Mouse (Mus musculus) lung, embryonic 14.5 days (tissue): ENCODE measurements around the gene Klf7. TPM values are rescaled to one million over a fixed set of nuclear protein-coding genes. Genes with fewer than 3 reads are reported as not detected.
"Not testable (repeated sequence)": the region's sequence is repeated elsewhere in the genome, so short reads cannot be mapped to it uniquely, and the experiment has no call there.

ENCODE experiments used
- ATAC-seq: fragments of 200-750 bp; cut with Nextera tagmentation; 2 replicates; pipeline ENCODE4 v1.8.0; 2017; ENCODE audit warnings: mild to moderate bottlenecking, moderate TSS enrichment, moderate library complexity; ENCODE audit not compliant: insufficient read depth
- DNase-seq: peaks from one replicate; pipeline ENCODE4 v3.0.0-alpha.2; 2015
- H3K27ac ChIP-seq: fragments of 300-500 bp; sonication (generic); 2 replicates; pipeline ENCODE4 v1.5.1; 2014; ENCODE audit warnings: low read depth, mild to moderate bottlenecking, moderate library complexity
- H3K27me3 ChIP-seq: fragments of 300-500 bp; sonication (generic); 2 replicates; pipeline ENCODE4 v1.6.1; 2014; ENCODE audit warnings: low read length, control low read depth; ENCODE audit not compliant: insufficient read depth
- H3K36me3 ChIP-seq: fragments of 300-500 bp; sonication (generic); 2 replicates; pipeline ENCODE4 v1.6.1; 2014; ENCODE audit warnings: control low read depth; ENCODE audit not compliant: insufficient read depth
- H3K4me1 ChIP-seq: fragments of 300-500 bp; sonication (generic); 2 replicates; pipeline ENCODE4 v1.6.1; 2014; ENCODE audit warnings: antibody characterized with exemption, control low read depth; ENCODE audit not compliant: insufficient read depth
- H3K4me2 ChIP-seq: fragments of 300-500 bp; sonication (generic); 2 replicates; pipeline ENCODE4 v1.6.1; 2014; ENCODE audit warnings: mild to moderate bottlenecking
- H3K4me3 ChIP-seq: fragments of 300-500 bp; sonication (generic); 2 replicates; pipeline ENCODE4 v1.5.1; 2014; ENCODE audit warnings: low read depth, low read length
- H3K9ac ChIP-seq: fragments of 300-500 bp; sonication (generic); 2 replicates; pipeline ENCODE4 v1.6.1; 2014
- H3K9me3 ChIP-seq: fragments of 300-500 bp; sonication (generic); 2 replicates; pipeline ENCODE4 v1.6.1; 2016; ENCODE audit warnings: low read depth, low read length, control low read depth
- CTCF ChIP-seq: IDR thresholded peaks from 2 replicates; pipeline ENCODE4 v1.5.1; 2016; ENCODE audit warnings: antibody characterized with exemption, low read depth
- WGBS: fragments of 180-500 bp; shearing (Covaris S2); extraction: QIAGEN DNeasy Blood & Tissue Kit; methylation state at CpG from one replicate; pipeline ENCODE4 v1.1.7; 2014; 5-methylcytosine and 5-hydroxymethylcytosine counted together
- polyA plus RNA-seq: library from polyadenylated mRNA; unstranded; fragments of >200 nt; fragmentation: Nextera tagmentation; extraction: Ambion mirVana; gene quantifications from 2 replicates; pipeline ENCODE4 v1.2.1, GENCODE M21; 2014

Gene Klf7
- polyA plus RNA-seq, 1 experiment from 2014 or later: 17.7 TPM

- Histone ChIP-seq H3K9me3 (no peaks in the 10 kb centered on the region), H3K27me3 (no peaks in the 10 kb centered on the region), H3K4me2 (peak overlapping the region; percentile 88), H3K36me3 (no peaks in the 10 kb centered on the region), H3K4me1 (peaks cover 8% of the 10 kb centered on the region; the same call in 1 of the 2 replicates), H3K27ac (no peak overlapping the region), H3K4me3 (no peak overlapping the region), H3K9ac (no peak overlapping the region)
- 58% methylated on average over 11 of the region's 11 CpGs for WGBS
- DNase-seq (no peak), ATAC-seq (no peak)
- TF ChIP-seq CTCF: no peak
Observed at GRCm38 (mm10) chr1:64117478-64118284, 4.4 kb downstream of the Klf7 start.

- no peak for TF ChIP-seq CTCF
Observed at GRCm38 (mm10) chr1:64116746-64117455, 5.2 kb downstream of the Klf7 start.

GRCm38 (mm10) chr1:64114579-64114978 lies 7.5 kb downstream of the Klf7 start:
- ATAC-seq: no peak
- no peak overlapping the region for H3K4me3 ChIP-seq
- no peak for DNase-seq

More at GRCm38 (mm10) chr1:64116746-64117455, 5.2 kb downstream of the Klf7 start:
- Histone ChIP-seq H3K27me3 (no peaks in the 10 kb centered on the region), H3K4me2 (peak overlapping the region; percentile 88; the same call in 1 of the 2 replicates), H3K27ac (no peak overlapping the region), H3K36me3 (no peaks in the 10 kb centered on the region), H3K9ac (no peak overlapping the region), H3K4me1 (peaks cover 8% of the 10 kb centered on the region; the same call in 1 of the 2 replicates), H3K9me3 (no peaks in the 10 kb centered on the region), H3K4me3 (no peak overlapping the region)
- WGBS: 60% methylated on average over 6 of the region's 6 CpGs
- ATAC-seq (no peak), DNase-seq (no peak)

DNA sequence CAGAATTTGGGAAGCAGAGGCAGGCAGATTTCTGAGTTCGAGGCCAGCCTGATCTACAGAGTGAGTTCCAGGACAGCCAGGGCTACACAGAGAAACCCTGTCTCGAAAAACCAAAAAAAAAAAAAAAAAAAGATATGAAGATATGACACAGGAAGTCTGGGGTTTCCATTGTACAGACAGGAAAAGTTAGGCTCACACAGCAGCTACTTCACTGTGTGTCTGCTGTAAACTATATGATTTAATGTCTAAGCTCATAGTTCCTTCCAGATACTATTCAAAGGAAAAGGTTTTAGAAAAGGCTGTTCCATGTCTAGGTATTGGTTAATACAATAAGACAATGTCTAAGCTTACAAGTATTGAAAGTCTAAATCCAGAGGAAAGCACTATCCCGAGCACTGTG lies 13.4 kb downstream of the Klf7 start:
- H3K9ac ChIP-seq, ATAC-seq, H3K27ac ChIP-seq, H3K4me3 ChIP-seq, H3K27me3 ChIP-seq, H3K4me1 ChIP-seq, DNase-seq, H3K36me3 ChIP-seq, H3K9me3 ChIP-seq, H3K4me2 ChIP-seq: not testable (repeated sequence)
- WGBS: 78% methylated on average over 2 of the region's 3 CpGs

More at GRCm38 (mm10) chr1:64114579-64114978, 7.5 kb downstream of the Klf7 start:
- Histone ChIP-seq H3K9me3 (no peaks in the 10 kb centered on the region), H3K27ac (no peak overlapping the region), H3K9ac (no peak overlapping the region), H3K4me1 (peaks cover 8% of the 10 kb centered on the region; the same call in 1 of the 2 replicates), H3K4me2 (no peak overlapping the region), H3K27me3 (no peaks in the 10 kb centered on the region), H3K36me3 (no peaks in the 10 kb centered on the region)
- 74% methylated on average over 3 of the region's 3 CpGs for WGBS
- no peak for TF ChIP-seq CTCF

DNA sequence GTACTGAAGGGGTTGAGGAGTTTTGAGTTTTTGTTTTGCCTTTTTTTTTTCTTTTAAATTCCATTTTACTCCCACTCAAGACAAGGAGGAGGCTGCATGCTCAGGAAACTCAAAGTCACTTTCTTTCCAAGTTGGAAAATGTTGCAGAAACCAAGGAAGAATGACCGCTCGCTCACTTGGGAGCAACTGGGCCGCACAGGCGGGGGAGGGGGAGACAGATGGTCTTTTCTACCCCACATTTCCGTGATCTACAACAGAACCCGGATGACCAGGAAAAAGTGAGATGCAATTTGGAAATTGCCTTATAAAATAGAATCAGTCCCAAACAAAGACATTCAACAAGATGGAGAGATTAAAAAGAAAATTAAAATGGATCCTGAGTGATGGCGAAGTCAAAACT lies 14.6 kb downstream of the Klf7 start:
- ATAC-seq: no peak
- H3K4me1 ChIP-seq: peaks cover 6% of the 10 kb centered on the region; the same call in 1 of the 2 replicates
- H3K27ac ChIP-seq: no peak overlapping the region
- no peaks in the 10 kb centered on the region for H3K27me3 ChIP-seq
- no peak overlapping the region for H3K9ac ChIP-seq
- no peak for TF ChIP-seq CTCF
- H3K4me3 ChIP-seq: no peak overlapping the region
- WGBS: 51% methylated on average over 7 of the region's 7 CpGs
- no peaks in the 10 kb centered on the region for H3K9me3 ChIP-seq
- DNase-seq: no peak
- no peak overlapping the region for H3K4me2 ChIP-seq
- peaks cover 6% of the 10 kb centered on the region for H3K36me3 ChIP-seq

- Histone ChIP-seq H3K27me3 (no peaks in the 10 kb centered on the region), H3K27ac (peak overlapping the region; percentile 82), H3K9me3 (no peaks in the 10 kb centered on the region), H3K9ac (no peak overlapping the region; the same call in 1 of the 2 replicates), H3K4me2 (peak overlapping the region; percentile 40), H3K4me1 (peaks cover 6% of the 10 kb centered on the region; the same call in 1 of the 2 replicates), H3K4me3 (no peak overlapping the region), H3K36me3 (peaks cover 6% of the 10 kb centered on the region)
- ATAC-seq (peak; percentile 93), DNase-seq (peak; percentile 55)
- 25% methylated on average over 5 of the region's 5 CpGs for WGBS
- TF ChIP-seq CTCF: no peak
Observed at GRCm38 (mm10) chr1:64106127-64106526, 16.0 kb downstream of the Klf7 start.

DNA sequence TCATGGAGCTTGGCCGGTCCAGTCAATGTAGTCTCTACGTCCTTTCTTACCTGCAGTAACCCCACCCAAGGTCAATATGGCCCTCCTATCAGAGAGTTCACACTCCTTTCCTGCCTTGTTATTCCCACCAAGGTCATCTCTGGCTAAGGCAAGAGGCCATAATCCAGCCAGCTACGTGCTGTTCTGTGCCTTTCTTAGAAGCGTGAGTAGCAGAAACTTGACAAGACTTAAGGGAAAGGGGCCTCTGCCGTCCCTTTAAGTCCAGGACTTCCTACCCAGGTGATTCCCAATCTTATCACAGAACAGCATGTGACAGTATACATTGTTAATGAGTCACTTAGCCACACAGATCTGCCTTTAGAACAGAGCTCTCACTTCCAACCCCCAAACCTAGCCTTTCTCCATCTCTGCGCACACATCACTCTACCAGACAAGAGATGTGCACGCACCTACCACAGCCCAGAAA lies 16.9 kb downstream of the Klf7 start:
- no peak for ATAC-seq
- no peak for TF ChIP-seq CTCF
- DNase-seq: no peak
- Histone ChIP-seq H3K9me3 (no peaks in the 10 kb centered on the region), H3K27me3 (no peaks in the 10 kb centered on the region), H3K27ac (peak overlapping the region; percentile 59; the same call in 1 of the 2 replicates), H3K4me2 (no peak overlapping the region), H3K36me3 (peaks cover 6% of the 10 kb centered on the region), H3K9ac (no peak overlapping the region), H3K4me3 (no peak overlapping the region), H3K4me1 (peaks cover 6% of the 10 kb centered on the region; the same call in 1 of the 2 replicates)
- WGBS: 58% methylated on average over 7 of the region's 7 CpGs
